Mouse (Mus musculus): Measurements from ENCODE around the gene Notch2. TPM values are rescaled to one million over a fixed set of nuclear protein-coding genes. Genes with fewer than 3 reads are reported as not detected.

Notch2 gene
- 15.6 and 18.0 TPM in 2 replicates for polyA plus RNA-seq (2016; fragmentation: Nextera tagmentation; extraction: Ambion mirVana)

- peaks cover 7% of the 10 kb centered on the region; the same call in 1 of the 2 replicates for H3K27me3 ChIP-seq (ENCODE audit: insufficient read depth, poor library complexity, severe bottlenecking)
- peak within 1 kb of the TSS; percentile 92 for H3K4me3 ChIP-seq
- H3K9me3 ChIP-seq = no peaks in the 10 kb centered on the region
- DNase-seq (ENCODE audit: low spot score) = peak; percentile 93
- no peaks in the 10 kb centered on the region for H3K36me3 ChIP-seq
- under 1% methylated on average over 95 of the region's 95 CpGs for WGBS
- peak within 1 kb of the TSS; percentile 97 for H3K27ac ChIP-seq
- peaks cover 60% of the 10 kb centered on the region for H3K4me1 ChIP-seq (replicated peaks)
Measured at GRCm38 (mm10) chr3:98013401-98014281, at the start of gene Notch2. TSS of gene Notch2 (plus strand) at chr3:98013527.

- H3K4me1 ChIP-seq (replicated peaks) = peaks cover 32% of the 10 kb centered on the region
- H3K36me3 ChIP-seq = no peaks in the 10 kb centered on the region
- no peak overlapping the region for H3K27ac ChIP-seq
- peak; percentile 63 for DNase-seq (ENCODE audit: low spot score)
- 65% methylated on average over 14 of the region's 14 CpGs for WGBS
- no peak overlapping the region for H3K4me3 ChIP-seq
- peaks cover 5% of the 10 kb centered on the region; the same call in 1 of the 2 replicates for H3K27me3 ChIP-seq (ENCODE audit: insufficient read depth, poor library complexity, severe bottlenecking)
- H3K9me3 ChIP-seq = no peaks in the 10 kb centered on the region
Measured at GRCm38 (mm10) chr3:97964878-97965353, 48.4 kb upstream of the Notch2 start.

GRCm38 (mm10) chr3:97967627-97968026 is 45.7 kb upstream of the Notch2 start:
- 68% methylated on average over 2 of the region's 2 CpGs for WGBS
- no peaks in the 10 kb centered on the region for H3K9me3 ChIP-seq
- DNase-seq (ENCODE audit: low spot score) = no peak
- H3K27ac ChIP-seq = no peak overlapping the region
- H3K4me3 ChIP-seq = no peak overlapping the region
- H3K36me3 ChIP-seq = no peaks in the 10 kb centered on the region
- peaks cover 28% of the 10 kb centered on the region for H3K4me1 ChIP-seq (replicated peaks)
- H3K27me3 ChIP-seq (ENCODE audit: insufficient read depth, poor library complexity, severe bottlenecking) = peaks cover 9% of the 10 kb centered on the region; the same call in 1 of the 2 replicates

GRCm38 (mm10) chr3:97968191-97968590 is 45.1 kb upstream of the Notch2 start:
- Histone ChIP-seq H3K36me3 (no peaks in the 10 kb centered on the region), H3K4me3 (no peak overlapping the region), H3K4me1 (replicated peaks) (peaks cover 33% of the 10 kb centered on the region), H3K27ac (no peak overlapping the region), H3K9me3 (no peaks in the 10 kb centered on the region), H3K27me3 (ENCODE audit: insufficient read depth, poor library complexity, severe bottlenecking) (peaks cover 9% of the 10 kb centered on the region; the same call in 1 of the 2 replicates)
- WGBS = 91% methylated on average over 2 of the region's 2 CpGs
- no peak for DNase-seq (ENCODE audit: low spot score)

GRCm38 (mm10) chr3:97969019-97969418 is 44.3 kb upstream of the Notch2 start:
- no peaks in the 10 kb centered on the region for H3K36me3 ChIP-seq
- peaks cover 9% of the 10 kb centered on the region; the same call in 1 of the 2 replicates for H3K27me3 ChIP-seq (ENCODE audit: insufficient read depth, poor library complexity, severe bottlenecking)
- no peak for DNase-seq (ENCODE audit: low spot score)
- peaks cover 36% of the 10 kb centered on the region for H3K4me1 ChIP-seq (replicated peaks)
- 71% methylated on average over 1 of the region's 1 CpGs for WGBS
- H3K4me3 ChIP-seq = no peak overlapping the region
- no peaks in the 10 kb centered on the region for H3K9me3 ChIP-seq
- no peak overlapping the region for H3K27ac ChIP-seq

- peak overlapping the region; percentile 54; the same call in 1 of the 2 replicates for H3K27ac ChIP-seq
- no peak for DNase-seq (ENCODE audit: low spot score)
Measured at GRCm38 (mm10) chr3:97971117-97971516, 42.2 kb upstream of the Notch2 start.

GRCm38 (mm10) chr3:97972200-97972599 is 41.1 kb upstream of the Notch2 start:
- Histone ChIP-seq H3K9me3 (no peaks in the 10 kb centered on the region), H3K4me1 (replicated peaks) (peaks cover 28% of the 10 kb centered on the region), H3K36me3 (no peaks in the 10 kb centered on the region), H3K27ac (peak overlapping the region; percentile 54; the same call in 1 of the 2 replicates), H3K27me3 (ENCODE audit: insufficient read depth, poor library complexity, severe bottlenecking) (peaks cover 9% of the 10 kb centered on the region; the same call in 1 of the 2 replicates), H3K4me3 (no peak overlapping the region)
- 52% methylated on average over 5 of the region's 5 CpGs for WGBS
- no peak for DNase-seq (ENCODE audit: low spot score)

More at GRCm38 (mm10) chr3:97971117-97971516, 42.2 kb upstream of the Notch2 start:
- H3K4me1 ChIP-seq (replicated peaks) = peaks cover 29% of the 10 kb centered on the region
- H3K27me3 ChIP-seq (ENCODE audit: insufficient read depth, poor library complexity, severe bottlenecking) = peaks cover 9% of the 10 kb centered on the region; the same call in 1 of the 2 replicates
- H3K4me3 ChIP-seq = no peak overlapping the region
- WGBS = 26% methylated on average over 7 of the region's 7 CpGs
- no peaks in the 10 kb centered on the region for H3K36me3 ChIP-seq
- H3K9me3 ChIP-seq = no peaks in the 10 kb centered on the region

GRCm38 (mm10) chr3:97972707-97973106 is 40.6 kb upstream of the Notch2 start:
- DNase-seq (ENCODE audit: low spot score) = no peak
- peaks cover 28% of the 10 kb centered on the region for H3K4me1 ChIP-seq (replicated peaks)
- WGBS = 65% methylated on average over 4 of the region's 4 CpGs
- peaks cover 9% of the 10 kb centered on the region; the same call in 1 of the 2 replicates for H3K27me3 ChIP-seq (ENCODE audit: insufficient read depth, poor library complexity, severe bottlenecking)
- no peaks in the 10 kb centered on the region for H3K9me3 ChIP-seq
- H3K36me3 ChIP-seq = no peaks in the 10 kb centered on the region
- H3K4me3 ChIP-seq = no peak overlapping the region
- 0 out of 2 replicates have a peak overlapping the region, but pooled peaks have one; percentile 54 for H3K27ac ChIP-seq

- Histone ChIP-seq H3K36me3 (no peaks in the 10 kb centered on the region), H3K27me3 (ENCODE audit: insufficient read depth, poor library complexity, severe bottlenecking) (peaks cover 9% of the 10 kb centered on the region; the same call in 1 of the 2 replicates), H3K4me3 (no peak overlapping the region), H3K9me3 (no peaks in the 10 kb centered on the region), H3K4me1 (replicated peaks) (peaks cover 28% of the 10 kb centered on the region), H3K27ac (no peak overlapping the region)
- WGBS = 32% methylated on average over 2 of the region's 2 CpGs
- no peak for DNase-seq (ENCODE audit: low spot score)
Measured at GRCm38 (mm10) chr3:97973306-97973705, 40.0 kb upstream of the Notch2 start.

GRCm38 (mm10) chr3:97974197-97974770 is 39.0 kb upstream of the Notch2 start:
- peaks cover 28% of the 10 kb centered on the region for H3K4me1 ChIP-seq (replicated peaks)
- peaks cover 9% of the 10 kb centered on the region; the same call in 1 of the 2 replicates for H3K27me3 ChIP-seq (ENCODE audit: insufficient read depth, poor library complexity, severe bottlenecking)
- no peak for DNase-seq (ENCODE audit: low spot score)
- no peaks in the 10 kb centered on the region for H3K9me3 ChIP-seq
- H3K27ac ChIP-seq = no peak overlapping the region
- no peak overlapping the region for H3K4me3 ChIP-seq
- no peaks in the 10 kb centered on the region for H3K36me3 ChIP-seq
- 86% methylated on average over 6 of the region's 6 CpGs for WGBS

GRCm38 (mm10) chr3:97976706-97977105 is 36.6 kb upstream of the Notch2 start:
- no peak for DNase-seq (ENCODE audit: low spot score)
- no peak overlapping the region for H3K27ac ChIP-seq
- WGBS = 54% methylated on average over 6 of the region's 6 CpGs
- H3K36me3 ChIP-seq = no peaks in the 10 kb centered on the region
- peaks cover 2% of the 10 kb centered on the region; the same call in 1 of the 2 replicates for H3K27me3 ChIP-seq (ENCODE audit: insufficient read depth, poor library complexity, severe bottlenecking)
- H3K9me3 ChIP-seq = no peaks in the 10 kb centered on the region
- peaks cover 19% of the 10 kb centered on the region for H3K4me1 ChIP-seq (replicated peaks)
- no peak overlapping the region for H3K4me3 ChIP-seq

- Histone ChIP-seq H3K27ac (no peak overlapping the region), H3K9me3 (no peaks in the 10 kb centered on the region)
- WGBS = 66% methylated on average over 2 of the region's 2 CpGs
Measured at GRCm38 (mm10) chr3:97978710-97979109, 34.6 kb upstream of the Notch2 start.

More at GRCm38 (mm10) chr3:97978710-97979109, 34.6 kb upstream of the Notch2 start:
- no peaks in the 10 kb centered on the region for H3K4me1 ChIP-seq (replicated peaks)
- no peaks in the 10 kb centered on the region for H3K27me3 ChIP-seq (ENCODE audit: insufficient read depth, poor library complexity, severe bottlenecking)
- no peaks in the 10 kb centered on the region for H3K36me3 ChIP-seq
- DNase-seq (ENCODE audit: low spot score) = no peak
- no peak overlapping the region for H3K4me3 ChIP-seq

All from hindbrain, embryonic 10.5 days (tissue).